Mouse (Mus musculus): ENCODE results near the gene 1700034J05Rik.

Gene 1700034J05Rik

DNA sequence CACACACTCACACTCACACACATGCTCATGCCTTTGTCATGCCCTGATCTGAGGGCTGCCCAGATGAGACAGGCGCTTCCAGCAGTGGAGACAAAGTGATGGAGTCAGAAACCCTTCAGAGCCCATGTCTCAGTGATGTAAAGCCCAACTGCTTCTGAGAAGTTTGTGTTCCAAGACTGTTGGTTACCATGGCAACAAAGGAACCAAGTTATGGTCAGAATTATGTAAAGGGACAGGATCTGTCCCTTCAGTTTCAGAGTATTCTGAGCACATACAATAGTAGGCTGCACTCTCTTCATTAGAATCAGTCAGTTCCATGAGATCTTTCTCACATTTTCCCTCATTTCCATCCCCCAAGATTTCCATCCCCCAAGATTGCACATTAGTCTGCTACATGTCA, at the start of gene 1700034J05Rik:
Gene 1700034J05Rik, minus strand, starts transcription at position 165 of the 400 bp plus-strand sequence.
- no peak for TF ChIP-seq GATA4 (IDR thresholded peaks at IDR 0.05; ENCODE audit: insufficient replicate concordance, low read length)

DNA sequence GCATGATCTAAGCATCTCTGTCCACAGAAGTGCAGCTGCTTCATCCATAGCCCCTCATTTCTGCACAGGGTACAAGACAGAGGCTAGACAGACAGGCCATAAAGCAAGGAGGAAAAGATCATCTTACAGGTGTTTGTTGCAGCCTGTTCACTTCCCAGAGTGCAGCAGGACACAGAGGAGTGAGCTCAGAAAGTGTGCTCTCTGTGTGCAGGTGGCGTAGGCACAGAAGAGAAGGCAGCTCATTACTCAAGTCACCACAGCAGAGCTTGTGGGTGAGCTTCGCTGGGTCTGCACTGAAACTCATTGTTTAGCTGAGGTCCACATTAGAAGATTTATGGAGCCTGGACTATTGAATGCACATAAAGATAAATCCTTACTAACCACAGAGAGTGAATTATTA, 45.5 kb upstream of the 1700034J05Rik start:
- TF ChIP-seq GATA4 (IDR thresholded peaks at IDR 0.05; ENCODE audit: insufficient replicate concordance, low read length), result no peak

DNA sequence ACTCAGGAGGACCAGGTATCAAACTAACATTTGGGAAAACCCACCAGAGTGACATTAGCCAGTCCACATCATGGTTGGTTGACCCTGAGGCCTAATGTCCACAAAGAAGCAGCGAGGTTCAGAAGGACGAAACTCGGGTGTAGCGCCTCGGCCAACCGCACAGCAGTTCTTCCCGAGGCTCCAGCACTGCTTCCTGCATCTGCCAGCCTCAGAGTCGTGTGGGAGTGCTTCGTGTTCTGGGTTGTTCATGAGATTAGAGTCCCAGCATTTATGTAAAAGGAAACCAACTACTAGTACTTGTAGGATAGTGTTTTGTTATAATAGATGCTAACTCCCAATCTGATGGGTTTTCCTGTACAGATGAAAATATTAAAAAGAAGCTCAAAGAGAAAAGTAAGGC, 45.1 kb upstream of the 1700034J05Rik start:
- no peak for TF ChIP-seq GATA4 (IDR thresholded peaks at IDR 0.05; ENCODE audit: insufficient replicate concordance, low read length)

DNA sequence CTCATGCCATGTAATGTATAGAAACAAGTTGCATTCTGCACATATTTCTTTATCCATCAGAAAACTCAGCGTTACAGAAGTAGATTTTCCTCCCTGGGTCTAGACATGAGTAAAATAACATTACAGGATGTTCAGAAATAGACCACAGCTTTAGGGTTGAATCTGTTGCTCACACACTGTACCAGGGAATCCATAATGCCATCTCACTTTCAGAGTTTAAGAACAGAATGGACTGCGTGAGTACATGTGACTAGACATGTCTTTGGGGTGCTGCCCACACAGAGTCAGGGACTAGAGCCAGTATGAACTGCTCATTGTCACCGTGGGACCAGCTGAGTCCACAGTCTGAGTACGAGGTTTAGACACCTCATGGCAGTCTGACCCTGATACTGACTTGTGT, 44.5 kb upstream of the 1700034J05Rik start:
- TF ChIP-seq GATA4 (IDR thresholded peaks at IDR 0.05; ENCODE audit: insufficient replicate concordance, low read length), result no peak

DNA sequence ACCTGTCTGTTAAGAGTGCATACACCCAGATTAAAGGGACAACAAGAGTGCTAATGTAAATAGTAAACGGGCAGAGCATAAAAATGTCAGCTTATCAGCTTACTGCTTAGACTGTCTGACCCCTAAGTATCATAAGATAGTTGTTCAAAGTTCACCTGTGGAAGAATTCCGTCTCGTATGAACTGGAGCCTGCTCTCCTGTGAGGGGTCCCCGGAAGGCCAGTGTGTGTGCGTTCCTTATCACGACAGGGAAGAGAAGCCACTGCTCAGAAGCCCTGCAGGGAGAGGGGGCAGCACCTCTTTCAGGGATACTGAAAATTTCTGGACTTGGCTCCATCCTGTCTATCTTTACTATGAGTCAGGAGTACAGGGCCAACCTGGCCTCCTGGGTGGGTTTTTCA, 42.8 kb upstream of the 1700034J05Rik start:
- TF ChIP-seq GATA4 (IDR thresholded peaks at IDR 0.05; ENCODE audit: insufficient replicate concordance, low read length), result no peak

DNA sequence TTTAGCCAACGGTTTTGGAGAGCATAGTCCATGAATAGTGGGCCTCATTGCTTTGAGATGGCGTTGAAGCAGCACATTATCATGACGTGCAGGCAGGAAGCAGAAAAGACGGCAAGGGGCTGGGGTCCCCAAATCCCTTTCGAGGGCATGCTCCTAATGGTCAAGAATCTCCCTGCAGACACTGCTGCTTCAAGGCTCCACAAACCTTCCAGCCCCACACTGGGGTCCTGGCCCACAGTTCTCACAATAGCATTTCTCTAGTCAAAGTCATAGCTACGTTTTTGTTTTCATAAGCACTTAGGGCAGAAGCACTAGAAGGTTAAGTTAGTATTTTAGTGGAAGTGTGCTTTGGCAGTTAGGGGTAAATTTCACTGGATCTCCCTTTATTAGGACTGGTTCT, 41.7 kb upstream of the 1700034J05Rik start:
- TF ChIP-seq GATA4 (IDR thresholded peaks at IDR 0.05; ENCODE audit: insufficient replicate concordance, low read length), result no peak

DNA sequence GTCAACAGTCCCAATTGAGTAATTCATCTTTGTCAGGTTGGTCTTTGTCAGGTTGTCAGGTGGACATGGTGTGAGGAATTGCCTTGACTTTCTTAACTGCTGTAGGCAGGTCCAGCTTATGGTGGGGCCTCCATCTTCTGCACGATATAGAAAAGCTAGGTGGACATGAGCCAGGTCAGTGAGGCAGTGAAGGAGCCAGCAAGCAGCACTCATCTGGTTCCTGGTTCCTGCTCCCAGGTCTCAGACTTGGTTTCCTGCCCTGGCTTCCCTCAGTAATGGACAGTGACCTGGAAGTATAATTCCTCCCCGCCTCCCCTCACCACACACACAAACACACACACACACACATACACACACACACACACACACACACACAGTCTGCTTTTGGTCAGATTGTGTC, 41.2 kb upstream of the 1700034J05Rik start:
- TF ChIP-seq GATA4 (IDR thresholded peaks at IDR 0.05; ENCODE audit: insufficient replicate concordance, low read length), result no peak

DNA sequence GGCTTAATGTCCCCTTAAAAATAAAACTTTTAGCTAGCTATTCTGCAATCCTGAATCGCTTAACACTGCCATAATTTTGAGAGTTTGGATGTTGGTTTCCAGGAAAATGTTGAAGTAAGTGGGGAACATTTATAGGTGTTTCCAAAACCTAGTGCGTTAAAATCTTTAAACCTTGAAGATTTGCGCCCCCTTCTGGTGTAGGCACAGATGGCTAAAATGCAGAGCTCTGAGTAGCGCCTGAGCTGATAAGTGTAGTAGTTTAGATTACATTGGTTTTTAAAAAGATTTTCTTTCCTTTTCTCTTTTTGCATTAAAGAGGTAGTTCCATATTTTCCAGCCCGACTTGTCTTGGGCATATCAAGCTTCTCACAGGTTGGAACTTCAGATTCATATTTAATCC, 40.0 kb upstream of the 1700034J05Rik start:
- TF ChIP-seq GATA4 (IDR thresholded peaks at IDR 0.05; ENCODE audit: insufficient replicate concordance, low read length), result no peak

DNA sequence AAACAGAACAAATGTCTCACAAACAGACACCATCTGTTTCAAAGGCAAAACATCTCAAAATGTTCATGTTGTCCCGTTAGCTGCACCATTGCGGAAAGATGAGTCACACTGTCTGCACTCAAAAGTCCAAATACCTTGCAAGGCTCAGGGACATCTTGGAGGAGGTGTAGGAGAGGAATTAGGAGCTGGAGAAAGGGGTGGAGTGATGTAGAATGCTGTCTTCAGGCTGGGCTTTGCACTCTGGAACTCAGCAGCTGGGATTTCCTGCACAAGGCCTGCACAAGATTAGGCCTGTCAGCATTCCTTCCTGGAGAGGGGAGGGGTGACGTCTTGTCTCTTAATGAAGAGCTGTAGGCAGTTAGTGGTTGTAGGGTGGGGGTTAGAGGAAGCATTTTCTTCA, 30.3 kb upstream of the 1700034J05Rik start:
- TF ChIP-seq GATA4 (IDR thresholded peaks at IDR 0.05; ENCODE audit: insufficient replicate concordance, low read length), result no peak

DNA sequence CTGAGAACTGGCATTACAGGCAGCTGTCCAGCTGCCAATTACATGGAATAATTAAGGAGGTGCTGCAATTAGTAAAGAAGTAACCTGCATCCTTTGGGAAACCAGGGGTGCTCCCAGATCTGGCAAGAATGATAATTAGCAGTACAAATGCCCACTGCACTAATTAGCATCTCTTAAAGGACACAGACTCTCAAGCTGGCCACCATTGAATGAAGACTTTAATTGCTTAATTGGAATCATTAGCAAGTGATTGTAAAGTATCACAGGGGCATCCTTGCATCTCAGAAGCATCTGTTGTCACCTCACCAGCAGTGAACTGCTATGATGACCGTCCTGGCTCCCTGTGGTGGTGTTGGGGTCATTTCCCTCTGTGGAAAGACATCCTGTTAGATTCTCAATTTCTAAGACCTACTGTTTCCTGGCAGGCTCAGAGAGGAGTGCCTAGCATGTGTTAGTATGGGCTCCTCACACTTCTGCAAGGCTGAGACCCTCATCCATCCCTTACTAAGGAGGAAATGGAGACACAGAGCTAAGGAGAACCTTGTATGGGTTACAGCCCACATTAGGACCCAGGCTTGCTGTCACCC, 27.1 kb upstream of the 1700034J05Rik start:
- TF ChIP-seq GATA4 (IDR thresholded peaks at IDR 0.05; ENCODE audit: insufficient replicate concordance, low read length), result no peak

DNA sequence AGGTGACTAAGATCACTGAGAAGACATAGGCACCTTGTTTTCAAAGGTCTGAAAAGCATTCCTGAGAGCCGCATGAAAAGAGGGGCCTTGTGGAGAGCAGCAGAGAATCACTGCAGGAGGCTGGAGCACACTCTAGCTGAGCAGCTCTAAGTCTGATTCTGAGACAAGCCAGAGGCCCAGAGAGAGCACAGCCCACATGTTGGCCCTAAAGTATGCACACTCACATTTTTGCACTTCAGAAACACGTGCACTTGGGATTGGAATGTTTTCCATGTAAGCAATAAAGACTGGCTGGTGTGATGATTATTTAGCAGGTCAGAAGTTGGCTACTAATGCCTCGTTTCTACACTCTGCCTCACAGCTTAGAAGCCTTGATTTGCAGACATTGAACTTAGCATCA, 25.7 kb upstream of the 1700034J05Rik start:
- no peak for TF ChIP-seq GATA4 (IDR thresholded peaks at IDR 0.05; ENCODE audit: insufficient replicate concordance, low read length)

DNA sequence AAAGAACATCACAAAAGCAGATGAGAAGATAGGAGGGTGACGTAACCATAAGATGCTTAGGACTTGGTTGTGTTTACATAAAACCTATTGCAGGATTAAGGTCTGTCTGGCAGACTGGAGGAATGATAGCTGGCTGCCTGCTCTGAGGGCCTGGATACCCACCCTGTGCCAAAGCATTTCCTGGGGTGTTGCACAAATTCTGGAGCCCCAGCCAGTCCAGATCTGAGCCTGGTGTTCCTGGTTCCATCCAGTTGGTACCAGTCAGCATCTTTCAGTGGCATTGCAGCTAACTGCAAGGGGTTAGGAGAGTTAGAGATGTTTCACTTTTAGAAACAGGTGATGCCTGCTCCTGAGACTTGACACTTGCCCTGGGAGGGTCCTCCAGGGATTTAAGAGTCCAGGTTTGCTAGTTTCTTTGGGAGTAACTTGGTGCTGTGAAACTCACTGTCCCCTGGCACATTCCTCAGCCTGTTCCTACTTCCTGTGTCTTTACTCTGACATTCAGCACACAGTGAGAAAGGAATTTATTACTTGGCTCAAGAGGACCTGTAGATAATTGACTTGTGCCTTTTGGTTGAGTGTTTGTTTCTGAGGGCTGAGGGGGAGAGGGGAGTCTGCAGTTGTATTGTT, 25.0 kb upstream of the 1700034J05Rik start:
- no peak for TF ChIP-seq GATA4 (IDR thresholded peaks at IDR 0.05; ENCODE audit: insufficient replicate concordance, low read length)

DNA sequence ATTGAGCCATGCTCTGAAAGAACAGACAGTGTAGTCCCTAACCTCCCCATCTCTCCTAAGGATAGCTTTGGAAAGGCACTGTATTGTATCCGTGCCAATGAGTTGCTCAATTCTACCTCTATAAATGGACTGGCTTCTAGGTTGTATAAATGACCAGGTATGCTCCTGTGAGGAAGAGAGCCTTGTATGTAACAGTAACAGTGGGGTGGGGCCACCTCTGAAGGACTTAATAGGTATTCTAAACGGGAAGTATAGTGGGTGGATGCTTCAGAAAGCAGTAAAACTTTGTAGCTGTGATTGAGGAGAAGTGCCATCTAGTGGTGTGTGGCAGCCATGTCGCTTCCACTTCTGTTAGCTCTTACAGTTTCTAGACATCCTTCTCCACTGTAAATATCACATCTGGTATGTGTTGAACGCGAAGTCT, 24.5 kb upstream of the 1700034J05Rik start:
- no peak for TF ChIP-seq GATA4 (IDR thresholded peaks at IDR 0.05; ENCODE audit: insufficient replicate concordance, low read length)

DNA sequence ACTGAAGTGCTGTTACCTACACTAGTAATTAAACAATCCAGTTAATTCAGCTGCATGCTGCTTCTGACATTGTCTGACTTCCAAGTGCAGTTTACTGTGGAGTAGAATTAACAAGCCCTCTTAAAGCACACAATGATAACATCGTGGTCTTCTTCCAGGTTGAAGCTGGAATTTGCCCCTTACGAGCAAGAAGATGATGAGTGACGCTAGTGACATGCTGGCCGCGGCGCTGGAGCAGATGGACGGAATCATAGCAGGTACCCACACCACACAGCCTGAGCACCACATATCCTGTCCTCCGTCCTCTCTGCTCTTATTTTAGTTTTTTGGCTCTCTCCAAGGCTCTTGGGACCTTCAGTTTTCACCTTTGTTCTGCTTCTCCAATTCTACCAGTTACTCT, 22.2 kb upstream of the 1700034J05Rik start:
- no peak for TF ChIP-seq GATA4 (IDR thresholded peaks at IDR 0.05; ENCODE audit: insufficient replicate concordance, low read length)

DNA sequence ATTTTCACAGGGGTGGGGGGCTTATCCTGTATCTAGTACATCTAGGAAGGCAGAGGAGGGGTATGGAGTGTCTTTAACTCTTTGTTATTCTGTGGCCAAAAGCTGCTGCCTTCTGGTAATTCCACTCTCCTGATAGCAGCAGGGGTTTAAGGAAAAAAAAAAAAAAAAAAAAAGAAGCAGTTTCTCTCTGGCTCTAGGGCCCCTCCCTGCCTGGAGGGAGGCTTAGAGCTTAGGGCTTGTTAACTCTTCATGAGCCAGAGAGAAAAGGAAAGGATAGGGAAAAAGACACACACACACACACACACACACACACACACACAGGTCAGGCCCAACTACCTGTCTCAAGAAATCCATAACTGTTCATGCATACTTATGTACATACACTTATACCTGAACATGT, 19.6 kb upstream of the 1700034J05Rik start:
- no peak for TF ChIP-seq GATA4 (IDR thresholded peaks at IDR 0.05; ENCODE audit: insufficient replicate concordance, low read length)

DNA sequence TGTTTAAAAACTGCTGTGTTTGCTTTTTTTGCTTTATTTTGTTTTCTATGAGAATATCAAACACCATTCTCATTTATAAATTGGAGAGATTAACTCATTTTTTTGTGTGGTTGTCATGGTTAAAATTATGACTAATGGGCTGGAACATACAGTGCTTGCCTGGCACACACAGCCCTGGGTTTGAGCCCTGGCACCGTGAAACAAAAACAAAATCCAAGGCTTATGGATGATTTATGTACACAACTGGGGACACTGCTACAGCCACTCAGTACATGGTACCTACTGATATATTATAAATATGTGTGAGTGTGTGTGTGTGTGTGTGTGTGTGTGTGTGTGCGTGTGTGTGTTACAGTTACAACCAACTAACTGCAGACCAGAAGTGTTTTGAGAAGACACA, 19.2 kb upstream of the 1700034J05Rik start:
- TF ChIP-seq GATA4 (IDR thresholded peaks at IDR 0.05; ENCODE audit: insufficient replicate concordance, low read length), result no peak

DNA sequence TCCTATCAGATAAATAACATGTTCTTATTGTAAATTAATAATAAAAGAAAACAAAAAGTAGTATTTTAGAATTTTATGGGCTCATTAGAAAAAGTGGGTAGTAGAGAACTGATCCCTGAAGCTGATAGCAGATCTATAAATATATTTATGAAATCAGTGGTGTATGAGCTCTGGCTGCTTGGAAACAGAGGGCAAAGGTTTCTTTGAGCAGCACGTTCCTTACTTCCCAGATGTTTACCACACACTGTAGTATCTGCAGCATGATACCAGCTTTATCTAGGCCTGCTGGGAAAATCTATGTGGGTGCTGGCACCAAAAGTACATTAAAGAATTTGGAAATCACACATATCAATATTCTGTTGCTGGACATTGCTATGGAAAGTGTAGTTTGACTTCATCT, 18.5 kb upstream of the 1700034J05Rik start:
- no peak for TF ChIP-seq GATA4 (IDR thresholded peaks at IDR 0.05; ENCODE audit: insufficient replicate concordance, low read length)

Data from liver, adult (tissue).